Mouse (Mus musculus) spleen, postnatal 10 days (tissue): ENCODE measurements around the gene Zfyve27.

Source experiments
- DNase-seq, 2 experiments: peaks; one replicate each; pipeline ENCODE4 v3.0.0; 2021 to 2022; ENCODE audit warnings: low spot score in 2 of 2

Zfyve27 gene

GRCm38 (mm10) chr19:42163764-42164163, at the start of gene Zfyve27:
Gene Zfyve27, plus strand, starts transcription at chr19:42163951.
- DNase-seq = no peak

GRCm38 (mm10) chr19:42115783-42116335, 47.9 kb upstream of the Zfyve27 start:
- DNase-seq = no peak

GRCm38 (mm10) chr19:42118142-42118541, 45.6 kb upstream of the Zfyve27 start:
- no peak for DNase-seq

GRCm38 (mm10) chr19:42118596-42118995, 45.2 kb upstream of the Zfyve27 start:
- DNase-seq = no peak

GRCm38 (mm10) chr19:42120451-42120850, 43.3 kb upstream of the Zfyve27 start:
- DNase-seq = no peak

- no peak for DNase-seq
These were observed 39.1 kb upstream of the Zfyve27 start for GRCm38 (mm10) chr19:42124684-42125083.

- no peak for DNase-seq
These were observed 38.1 kb upstream of the Zfyve27 start for GRCm38 (mm10) chr19:42125501-42126218.

GRCm38 (mm10) chr19:42126219-42126605, 37.5 kb upstream of the Zfyve27 start:
- DNase-seq = no peak

GRCm38 (mm10) chr19:42127024-42127423, 36.7 kb upstream of the Zfyve27 start:
- DNase-seq = no peak

- DNase-seq = no peak
These were observed 35.6 kb upstream of the Zfyve27 start for GRCm38 (mm10) chr19:42128052-42128740.

- peak; percentile 68 to 85 for DNase-seq
These were observed 34.8 kb upstream of the Zfyve27 start, which contains the start of gene Avpi1 for GRCm38 (mm10) chr19:42128787-42129508. Gene Avpi1, minus strand, starts transcription at chr19:42129059.

- DNase-seq = no peak
These were observed 34.0 kb upstream of the Zfyve27 start for GRCm38 (mm10) chr19:42129509-42130293.

GRCm38 (mm10) chr19:42130294-42130606, 33.5 kb upstream of the Zfyve27 start:
- no peak for DNase-seq

GRCm38 (mm10) chr19:42131101-42131500, 32.6 kb upstream of the Zfyve27 start:
- no peak for DNase-seq

- DNase-seq = no peak
These were observed 28.7 kb upstream of the Zfyve27 start for GRCm38 (mm10) chr19:42135070-42135469.

- DNase-seq = no peak
These were observed 27.6 kb upstream of the Zfyve27 start for GRCm38 (mm10) chr19:42136126-42136525.

GRCm38 (mm10) chr19:42137167-42137672, 26.5 kb upstream of the Zfyve27 start:
- no peak for DNase-seq

GRCm38 (mm10) chr19:42138517-42139285, 25.1 kb upstream of the Zfyve27 start:
- DNase-seq = no peak

- DNase-seq = no peak
These were observed 23.8 kb upstream of the Zfyve27 start for GRCm38 (mm10) chr19:42139724-42140517.

GRCm38 (mm10) chr19:42141998-42142397, 21.8 kb upstream of the Zfyve27 start:
- DNase-seq = no peak
